Comparison of ENCODE assay signal across 9 mouse cellular contexts in the genomic region with DNA sequence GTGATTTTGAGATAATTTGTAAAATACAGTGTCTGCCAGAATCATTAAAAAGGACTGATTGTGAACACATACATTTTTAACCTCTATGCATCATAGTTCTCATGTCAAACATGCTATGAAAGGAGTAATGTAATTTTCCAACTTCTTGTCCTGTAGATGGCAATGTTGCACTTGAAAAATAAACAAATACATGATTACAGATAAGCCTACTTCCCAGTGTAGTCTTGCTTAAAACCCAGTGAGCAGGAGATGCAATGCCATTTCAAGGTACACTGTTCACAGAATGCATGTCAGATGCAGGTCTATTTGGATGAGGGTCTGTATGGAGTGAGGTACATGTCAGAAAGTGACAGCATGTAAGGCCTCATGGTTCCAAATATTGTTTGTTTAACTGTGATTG.
DNase-seq lines count a peak whose midpoint lies in the region; ATAC-seq lines count a peak whose summit lies in the region.
"Had no signal": no experiment of that assay in that cellular context is flagged by ENCODE, and none has a peak within 500 bp of the region (broad histone marks: within the 10 kb centered on the region; RNA-seq: fewer than 3 reads in every experiment).

No protein-coding gene starts in this region.

- no peak overlapping the region for H3K9ac ChIP-seq in midbrain, embryonic 13.5 days (replicated peaks)

- no peaks in the 10 kb centered on the region for H3K36me3 ChIP-seq in midbrain, embryonic 13.5 days
- no peaks in the 10 kb centered on the region for H3K36me3 ChIP-seq in midbrain, embryonic 10.5 days

- H3K9me3 ChIP-seq in midbrain, embryonic 13.5 days, result no peaks in the 10 kb centered on the region
- no peaks in the 10 kb centered on the region for H3K9me3 ChIP-seq in midbrain, embryonic 10.5 days (replicated peaks)

- peak; percentile 1 to 50 for DNase-seq in frontal cortex, adult 2 months (ENCODE audit: extremely low spot score in 1 of 2, low spot score in 1 of 2)
- DNase-seq in frontal cortex, postnatal 10 days (ENCODE audit: low spot score in 2 of 2), result no peak
- DNase-seq in midbrain, embryonic 10.5 days (ENCODE audit: low spot score), result no peak
- peak; percentile 6 to 51 for DNase-seq in cerebellum, postnatal 10 days
- peak; percentile 19 for DNase-seq in telencephalon, adult 2 months (ENCODE audit: low read depth, low spot score)
- no peak for DNase-seq in heart, adult 8-10 months (ENCODE audit: low spot score)
- no peak for DNase-seq in ovary, postnatal 10 days (ENCODE audit: low spot score)
- DNase-seq: heart, postnatal 36 days had no signal

- H3K27me3 ChIP-seq in midbrain, embryonic 13.5 days, result no peaks in the 10 kb centered on the region
- H3K27me3 ChIP-seq in midbrain, embryonic 10.5 days (ENCODE audit: low read depth, poor library complexity, severe bottlenecking), result no peaks in the 10 kb centered on the region

- 0 out of 2 replicates have a peak, but pooled peaks have one; percentile 55 for ATAC-seq in midbrain, embryonic 13.5 days

- no peak overlapping the region for H3K4me3 ChIP-seq in midbrain, embryonic 13.5 days (replicated peaks)
- no peak overlapping the region for H3K4me3 ChIP-seq in midbrain, embryonic 10.5 days

- H3K4me2 ChIP-seq in midbrain, embryonic 13.5 days (replicated peaks), result no peak overlapping the region

- no peaks in the 10 kb centered on the region for H3K4me1 ChIP-seq in midbrain, embryonic 13.5 days (replicated peaks)
- no peaks in the 10 kb centered on the region for H3K4me1 ChIP-seq in midbrain, embryonic 10.5 days

- no peak overlapping the region for H3K27ac ChIP-seq in midbrain, embryonic 13.5 days
- no peak overlapping the region for H3K27ac ChIP-seq in midbrain, embryonic 10.5 days (replicated peaks)

Comparison
In these comparisons a context has a peak if more than half of its experiments do, and no peak if none do; other contexts are left out.
1. DNase-seq: peak in frontal cortex, adult 2 months (2 of 2), cerebellum, postnatal 10 days (2 of 2) and telencephalon, adult 2 months (single experiment); none in frontal cortex, postnatal 10 days (0 of 2), midbrain, embryonic 10.5 days (single experiment), heart, adult 8-10 months (single experiment) and ovary, postnatal 10 days (single experiment).